Mouse (Mus musculus) forebrain, embryonic 13.5 days (tissue): ENCODE measurements around the gene Plcg1. TPM values are rescaled to one million over a fixed set of nuclear protein-coding genes. Genes with fewer than 3 reads are reported as not detected.
A peak's percentile ranks its signal among the peaks of the same experiment; 100 is the strongest.

Experiments used
- ATAC-seq: fragments of 200-750 bp; cut with Nextera tagmentation; 2 replicates; pipeline ENCODE4 v1.8.0; 2017
- H3K27ac ChIP-seq: fragments of 300-500 bp; sonication (generic); 2 replicates; pipeline ENCODE4 v1.5.1; 2015; ENCODE audit warnings: inconsistent platforms, mild to moderate bottlenecking, moderate library complexity
- H3K27me3 ChIP-seq: fragments of 300-500 bp; sonication (generic); 2 replicates; pipeline ENCODE4 v1.6.1; 2015; ENCODE audit warnings: mild to moderate bottlenecking, inconsistent platforms
- H3K36me3 ChIP-seq: fragments of 300-500 bp; sonication (generic); 2 replicates; pipeline ENCODE4 v1.6.1; 2015; ENCODE audit warnings: mild to moderate bottlenecking, inconsistent platforms; ENCODE audit not compliant: poor library complexity, severe bottlenecking
- H3K4me1 ChIP-seq: fragments of 300-500 bp; sonication (generic); 2 replicates; pipeline ENCODE4 v1.6.1; 2015; ENCODE audit warnings: inconsistent platforms
- H3K4me2 ChIP-seq: fragments of 300-500 bp; sonication (generic); 2 replicates; pipeline ENCODE4 v1.6.1; 2015; ENCODE audit warnings: inconsistent platforms, mild to moderate bottlenecking, moderate library complexity
- H3K4me3 ChIP-seq: fragments of 300-500 bp; sonication (generic); 2 replicates; pipeline ENCODE4 v1.5.1; 2015; ENCODE audit warnings: mild to moderate bottlenecking, inconsistent platforms
- H3K9ac ChIP-seq: fragments of 300-500 bp; sonication (generic); 2 replicates; pipeline ENCODE4 v1.6.1; 2015; ENCODE audit warnings: mild to moderate bottlenecking, inconsistent platforms
- H3K9me3 ChIP-seq: fragments of 300-500 bp; sonication (generic); replicated peaks from 2 replicates; pipeline ENCODE4 v1.6.1; 2016; ENCODE audit warnings: inconsistent platforms
- WGBS: fragments of 180-500 bp; shearing (Covaris S2); methylation state at CpG from one replicate; pipeline ENCODE4 v1.1.7; 2015; 5-methylcytosine and 5-hydroxymethylcytosine counted together
- polyA plus RNA-seq: library from polyadenylated mRNA; unstranded; fragments of >200 nt; fragmentation: Nextera tagmentation; extraction: Ambion mirVana; gene quantifications from 2 replicates; pipeline ENCODE4 v1.2.1, GENCODE M21; 2015

The Plcg1 gene
- polyA plus RNA-seq, 1 experiment from 2014 or later: 66.8 TPM

DNA sequence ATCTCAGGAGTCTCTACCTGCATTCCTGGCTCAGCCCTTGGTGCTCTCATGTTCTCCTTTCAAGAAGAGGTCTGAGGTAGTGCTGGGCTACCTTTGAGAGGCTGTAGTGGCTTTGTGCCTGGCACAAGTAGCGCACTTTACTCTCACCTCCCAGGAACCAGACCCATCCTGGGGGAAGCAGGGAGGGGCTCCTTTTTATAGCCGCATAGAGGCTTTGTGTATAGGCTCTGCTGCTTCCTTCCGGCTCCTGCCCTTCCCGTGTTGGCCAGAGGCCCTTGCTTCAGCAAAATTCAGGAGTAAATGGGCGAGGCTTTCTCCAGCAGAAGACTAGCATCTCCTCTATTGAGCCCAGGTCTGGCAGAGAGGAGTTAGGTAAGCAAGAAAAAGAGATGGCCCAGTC, 7.3 kb downstream of the Plcg1 start:
- no peak for ATAC-seq
- Histone ChIP-seq H3K4me1 (peaks cover 80% of the 10 kb centered on the region), H3K4me3 (no peak overlapping the region), H3K9ac (no peak overlapping the region), H3K9me3 (no peaks in the 10 kb centered on the region), H3K36me3 (peaks cover 57% of the 10 kb centered on the region), H3K27ac (no peak overlapping the region; the same call in 1 of the 2 replicates), H3K27me3 (no peaks in the 10 kb centered on the region), H3K4me2 (no peak overlapping the region)
- WGBS: 76% methylated on average over 5 of the region's 5 CpGs

DNA sequence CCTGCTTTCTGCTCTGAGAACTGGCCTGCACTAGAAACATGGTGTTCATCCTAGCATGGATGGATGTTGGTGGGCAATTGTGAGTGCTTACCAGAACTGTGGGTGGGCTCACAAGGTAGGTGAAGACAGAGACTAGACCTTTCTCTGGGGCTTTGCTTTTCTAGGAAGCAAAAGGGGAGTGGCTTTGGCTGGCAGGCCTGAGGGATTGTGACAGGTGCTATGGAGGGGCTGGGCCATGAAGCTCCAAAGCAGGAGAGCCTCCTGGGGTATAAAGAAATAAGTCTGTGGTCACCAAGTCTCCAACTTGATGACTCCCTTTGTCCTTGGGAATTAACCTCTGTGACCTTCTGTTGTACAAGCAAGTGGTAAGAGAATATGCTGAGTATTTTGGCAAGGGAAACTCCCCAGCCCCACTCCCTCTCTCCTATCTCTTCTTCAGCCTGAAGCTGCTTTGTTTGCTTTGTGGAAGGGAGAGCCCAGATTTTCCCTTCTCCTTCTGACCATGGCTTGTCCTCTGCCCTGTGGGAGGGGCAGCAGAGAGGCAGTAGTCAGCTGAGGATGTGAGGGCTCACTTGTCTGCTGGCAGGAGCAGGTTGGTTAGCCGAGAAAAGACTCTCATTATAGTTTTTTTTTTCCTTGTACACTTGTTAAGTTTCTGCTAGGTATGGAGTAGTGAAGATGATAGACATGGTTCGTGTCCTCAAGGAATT, 8.7 kb downstream of the Plcg1 start:
- no peak for ATAC-seq
- Histone ChIP-seq H3K9me3 (no peaks in the 10 kb centered on the region), H3K4me3 (no peak overlapping the region), H3K36me3 (peaks cover 49% of the 10 kb centered on the region), H3K4me2 (0 out of 2 replicates have a peak overlapping the region, but pooled peaks have one; percentile 2), H3K27me3 (no peaks in the 10 kb centered on the region), H3K27ac (peak overlapping the region; percentile 83), H3K4me1 (peaks cover 66% of the 10 kb centered on the region), H3K9ac (no peak overlapping the region)
- 39% methylated on average over 2 of the region's 2 CpGs for WGBS

DNA sequence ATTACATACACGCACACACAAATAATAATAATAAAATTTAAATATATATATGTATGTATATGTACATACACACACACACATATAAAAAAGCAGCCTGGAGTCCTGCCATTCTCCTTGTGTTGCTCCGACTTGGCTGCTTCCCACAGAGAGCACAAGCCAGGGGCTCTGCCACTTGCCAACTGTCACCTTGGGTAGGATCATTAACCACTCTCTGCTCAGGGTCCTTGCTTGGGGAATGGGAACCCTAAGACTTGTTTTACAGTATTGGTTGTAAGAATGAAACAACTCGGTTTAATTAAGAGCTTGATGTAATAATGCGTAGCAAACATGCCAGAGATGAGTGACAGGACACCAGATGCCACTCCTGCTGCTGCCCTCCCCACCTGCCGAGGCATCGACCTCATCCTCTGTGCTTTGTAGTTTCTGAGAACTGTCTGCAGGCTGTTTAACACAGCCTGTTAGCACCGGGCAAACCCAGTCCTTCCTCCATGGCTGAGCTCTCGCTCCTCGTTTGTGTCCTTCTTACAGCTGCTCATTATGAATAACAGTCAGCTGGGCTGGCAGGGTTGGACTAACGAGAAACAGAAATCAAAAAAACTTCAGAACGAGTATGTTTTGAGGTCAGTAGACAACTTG, 9.5 kb downstream of the Plcg1 start:
- Histone ChIP-seq H3K4me1 (peaks cover 58% of the 10 kb centered on the region), H3K4me2 (no peak overlapping the region), H3K27ac (peak overlapping the region; percentile 83), H3K9ac (no peak overlapping the region), H3K9me3 (no peaks in the 10 kb centered on the region), H3K36me3 (peaks cover 41% of the 10 kb centered on the region), H3K27me3 (no peaks in the 10 kb centered on the region), H3K4me3 (no peak overlapping the region)
- peak; percentile 78 for ATAC-seq
- 38% methylated on average over 11 of the region's 11 CpGs for WGBS

DNA sequence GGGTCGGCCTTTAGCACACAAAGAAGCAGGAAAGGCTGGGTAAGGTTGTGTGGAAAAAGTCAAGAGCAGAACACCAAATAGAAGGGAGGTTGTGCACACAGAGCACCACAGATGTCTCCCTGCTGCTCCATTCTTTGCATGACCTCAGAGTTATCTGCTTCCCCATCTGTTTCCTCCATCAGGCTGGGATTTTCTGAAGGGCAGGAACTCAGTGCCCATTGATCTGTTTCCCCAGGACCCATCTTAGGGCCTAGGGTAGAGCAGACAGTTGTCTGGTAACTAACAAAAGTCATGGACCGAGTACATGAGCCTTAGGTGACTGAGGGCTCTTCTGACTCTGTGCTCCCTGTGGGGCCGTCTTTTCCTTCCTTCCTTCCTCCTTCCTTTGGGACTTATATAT, 10.5 kb downstream of the Plcg1 start:
- no peaks in the 10 kb centered on the region for H3K9me3 ChIP-seq
- H3K4me1 ChIP-seq: peaks cover 51% of the 10 kb centered on the region
- no peaks in the 10 kb centered on the region for H3K27me3 ChIP-seq
- no peak overlapping the region for H3K9ac ChIP-seq
- H3K27ac ChIP-seq: peak overlapping the region; percentile 83
- no peak for ATAC-seq
- H3K4me2 ChIP-seq: no peak overlapping the region
- 89% methylated on average over 3 of the region's 3 CpGs for WGBS
- peaks cover 41% of the 10 kb centered on the region for H3K36me3 ChIP-seq
- H3K4me3 ChIP-seq: no peak overlapping the region

DNA sequence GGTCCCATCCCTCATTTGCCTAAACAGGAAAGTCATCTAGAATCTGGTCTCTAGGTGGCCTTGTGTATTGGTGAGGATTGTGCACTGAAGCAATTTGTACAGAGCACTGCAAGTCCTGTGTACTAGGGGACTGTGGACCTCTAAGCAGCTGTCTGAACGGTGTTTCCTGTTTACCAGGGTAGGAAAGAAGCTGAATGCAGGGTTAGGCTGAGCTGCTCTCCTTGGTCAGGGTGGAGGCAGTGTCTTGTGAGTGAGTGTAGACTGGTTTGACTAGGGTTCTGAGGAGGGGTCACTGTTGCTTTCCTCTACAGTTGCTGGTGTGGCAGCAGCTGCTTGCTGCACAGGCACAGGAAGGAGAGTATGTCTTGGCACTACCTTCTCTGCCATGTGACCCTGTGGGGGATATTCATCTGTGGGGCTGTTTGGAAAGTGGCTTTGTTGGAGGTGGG, 11.1 kb downstream of the Plcg1 start:
- Histone ChIP-seq H3K4me1 (peaks cover 49% of the 10 kb centered on the region), H3K27me3 (no peaks in the 10 kb centered on the region), H3K9ac (no peak overlapping the region), H3K4me2 (no peak overlapping the region), H3K27ac (0 out of 2 replicates have a peak overlapping the region, but pooled peaks have one; percentile 6), H3K36me3 (peaks cover 41% of the 10 kb centered on the region), H3K4me3 (no peak overlapping the region), H3K9me3 (no peaks in the 10 kb centered on the region)
- WGBS: 71% methylated on average over 1 of the region's 1 CpGs
- no peak for ATAC-seq

DNA sequence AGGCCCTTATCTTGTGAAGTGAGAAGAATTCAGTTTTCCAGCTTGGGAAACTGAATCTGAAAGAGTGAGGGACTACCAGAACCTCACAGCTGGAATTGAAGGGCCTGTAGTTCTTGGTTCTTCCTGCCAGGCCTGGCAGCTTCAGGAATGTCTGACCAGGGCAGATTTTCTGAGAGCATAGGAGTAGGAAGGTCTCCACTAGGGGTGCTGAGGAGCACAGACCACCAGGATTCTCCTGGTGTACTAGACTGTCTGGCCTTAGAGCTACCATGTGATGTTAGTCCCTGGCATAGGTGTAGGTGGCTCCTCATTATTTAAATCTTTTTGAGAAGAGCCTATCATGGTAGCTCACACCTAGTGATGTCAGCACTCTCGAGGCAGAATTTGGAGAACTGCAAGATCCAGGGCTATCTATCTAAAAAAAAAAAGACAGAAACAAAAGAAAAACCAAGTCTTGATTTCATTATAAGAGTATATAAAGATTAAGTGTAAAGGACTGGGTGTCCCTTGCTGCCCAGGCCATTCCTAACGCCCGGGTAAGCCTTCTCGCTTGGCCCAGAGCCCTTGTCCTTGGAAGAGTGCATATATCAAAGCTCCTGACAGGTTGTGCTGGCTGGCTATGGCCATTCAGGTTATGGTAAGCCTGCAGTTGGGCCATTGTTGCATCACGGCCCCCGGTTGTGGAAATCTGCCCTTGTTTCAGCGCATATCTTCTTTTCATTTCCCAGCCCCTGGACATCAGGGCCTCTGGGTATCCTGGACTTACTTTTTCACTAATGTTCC, 13.1 kb downstream of the Plcg1 start:
- whole genome bisulfite sequencing: 95% methylated on average over 7 of the region's 7 CpGs
- Histone ChIP-seq H3K27me3 (no peaks in the 10 kb centered on the region), H3K27ac (no peak overlapping the region), H3K4me2 (no peak overlapping the region), H3K36me3 (peaks cover 46% of the 10 kb centered on the region), H3K4me1 (peaks cover 32% of the 10 kb centered on the region), H3K9me3 (no peaks in the 10 kb centered on the region), H3K9ac (no peak overlapping the region), H3K4me3 (no peak overlapping the region)
- ATAC-seq: no peak

DNA sequence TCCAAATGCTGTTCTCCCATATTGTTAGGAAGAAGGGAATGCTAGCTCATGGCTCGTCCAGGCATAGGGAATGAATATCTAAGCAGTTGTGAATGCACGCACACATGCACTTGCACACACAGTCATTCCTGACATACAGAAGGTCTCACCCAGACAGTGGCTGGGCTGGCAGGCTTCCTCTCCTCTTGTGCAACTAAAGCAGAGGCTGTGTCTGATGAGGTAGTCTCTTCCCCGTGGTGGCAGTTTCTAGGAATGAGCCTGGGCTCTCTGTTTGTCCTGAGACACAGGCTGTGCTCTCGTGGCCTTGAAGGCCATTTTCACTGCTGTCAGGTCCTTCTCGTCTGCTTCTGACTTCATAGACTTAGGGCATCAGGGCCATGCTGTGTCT, 13.7 kb downstream of the Plcg1 start:
- peaks cover 51% of the 10 kb centered on the region for H3K36me3 ChIP-seq
- H3K4me3 ChIP-seq: no peak overlapping the region
- H3K4me1 ChIP-seq: peaks cover 26% of the 10 kb centered on the region
- H3K27me3 ChIP-seq: no peaks in the 10 kb centered on the region
- no peak for ATAC-seq
- H3K9ac ChIP-seq: no peak overlapping the region
- H3K4me2 ChIP-seq: no peak overlapping the region
- H3K9me3 ChIP-seq: no peaks in the 10 kb centered on the region
- WGBS: 95% methylated on average over 5 of the region's 5 CpGs
- H3K27ac ChIP-seq: no peak overlapping the region

DNA sequence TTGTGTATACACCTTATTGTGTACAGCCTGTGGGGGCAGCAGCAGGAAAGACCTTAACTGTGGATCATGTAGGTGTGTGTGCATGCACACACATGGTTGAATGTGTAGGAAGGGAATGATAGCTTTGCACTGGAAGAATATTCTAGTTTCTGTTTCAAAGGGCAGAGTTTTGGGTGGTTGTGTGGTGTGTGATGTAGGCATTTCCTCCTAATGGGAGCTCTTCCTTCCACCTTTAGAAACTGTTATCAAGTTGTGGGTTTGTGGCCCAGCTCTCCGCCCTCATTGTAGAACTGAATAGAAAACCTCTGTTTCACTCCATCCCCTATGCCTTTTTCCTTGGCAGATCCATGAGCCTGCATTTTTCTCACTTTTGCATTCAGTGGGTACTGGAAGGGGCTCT, 14.4 kb downstream of the Plcg1 start:
- H3K4me1 ChIP-seq: peaks cover 19% of the 10 kb centered on the region
- 100% methylated on average over 1 of the region's 1 CpGs for whole genome bisulfite sequencing
- H3K27me3 ChIP-seq: no peaks in the 10 kb centered on the region
- H3K4me3 ChIP-seq: no peak overlapping the region
- no peak overlapping the region for H3K4me2 ChIP-seq
- no peaks in the 10 kb centered on the region for H3K9me3 ChIP-seq
- no peak for ATAC-seq
- H3K36me3 ChIP-seq: peaks cover 57% of the 10 kb centered on the region
- no peak overlapping the region for H3K9ac ChIP-seq
- no peak overlapping the region for H3K27ac ChIP-seq

DNA sequence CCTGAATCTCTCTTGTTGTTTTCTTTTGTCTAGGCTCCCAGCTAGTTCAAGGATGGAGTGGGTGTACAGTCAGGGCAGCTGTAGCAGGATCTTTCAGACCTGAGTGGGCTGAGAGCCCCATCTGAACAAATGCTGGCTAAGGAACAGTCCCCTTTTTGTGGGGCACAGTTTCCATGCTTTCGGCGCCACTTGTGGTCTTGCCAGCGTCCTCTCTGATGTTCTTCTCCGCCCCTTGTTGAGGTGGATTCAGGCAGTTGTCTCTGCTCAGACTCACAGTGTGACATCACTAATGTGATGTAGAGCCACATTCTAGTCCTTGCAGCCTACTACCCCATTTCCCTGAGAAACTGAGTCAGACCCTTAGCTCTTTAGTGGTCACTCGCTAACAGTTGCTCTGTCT, 15.5 kb downstream of the Plcg1 start:
- WGBS: over 99% methylated on average over 5 of the region's 5 CpGs
- Histone ChIP-seq H3K36me3 (peaks cover 69% of the 10 kb centered on the region), H3K4me3 (no peak overlapping the region), H3K9me3 (no peaks in the 10 kb centered on the region), H3K4me1 (peaks cover 8% of the 10 kb centered on the region), H3K27ac (no peak overlapping the region), H3K4me2 (no peak overlapping the region), H3K9ac (no peak overlapping the region), H3K27me3 (no peaks in the 10 kb centered on the region)
- ATAC-seq: no peak

DNA sequence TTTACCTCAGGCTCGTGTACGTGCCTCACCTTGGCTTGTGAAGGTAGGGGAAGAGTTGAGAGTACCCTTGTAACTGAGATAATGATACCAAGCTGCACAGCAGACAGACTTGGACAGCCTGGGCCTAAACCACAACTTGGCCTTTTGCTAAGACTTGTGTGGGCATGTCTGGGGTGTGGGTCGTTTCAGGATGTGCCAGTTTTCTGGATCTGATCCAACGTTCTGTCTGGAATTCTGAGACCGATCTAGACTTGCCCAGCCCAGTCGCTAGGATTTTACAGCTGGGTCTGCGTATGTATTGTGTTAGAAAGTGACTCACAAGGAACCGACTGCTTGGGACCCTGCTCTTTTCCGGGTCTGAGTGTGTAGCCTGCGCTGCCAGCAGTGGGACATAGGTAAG, 16.0 kb downstream of the Plcg1 start:
- ATAC-seq: no peak
- Histone ChIP-seq H3K9me3 (no peaks in the 10 kb centered on the region), H3K4me2 (no peak overlapping the region), H3K27ac (no peak overlapping the region), H3K27me3 (no peaks in the 10 kb centered on the region), H3K9ac (no peak overlapping the region), H3K36me3 (peaks cover 72% of the 10 kb centered on the region), H3K4me3 (no peak overlapping the region), H3K4me1 (peaks cover 3% of the 10 kb centered on the region)
- 93% methylated on average over 10 of the region's 10 CpGs for WGBS

DNA sequence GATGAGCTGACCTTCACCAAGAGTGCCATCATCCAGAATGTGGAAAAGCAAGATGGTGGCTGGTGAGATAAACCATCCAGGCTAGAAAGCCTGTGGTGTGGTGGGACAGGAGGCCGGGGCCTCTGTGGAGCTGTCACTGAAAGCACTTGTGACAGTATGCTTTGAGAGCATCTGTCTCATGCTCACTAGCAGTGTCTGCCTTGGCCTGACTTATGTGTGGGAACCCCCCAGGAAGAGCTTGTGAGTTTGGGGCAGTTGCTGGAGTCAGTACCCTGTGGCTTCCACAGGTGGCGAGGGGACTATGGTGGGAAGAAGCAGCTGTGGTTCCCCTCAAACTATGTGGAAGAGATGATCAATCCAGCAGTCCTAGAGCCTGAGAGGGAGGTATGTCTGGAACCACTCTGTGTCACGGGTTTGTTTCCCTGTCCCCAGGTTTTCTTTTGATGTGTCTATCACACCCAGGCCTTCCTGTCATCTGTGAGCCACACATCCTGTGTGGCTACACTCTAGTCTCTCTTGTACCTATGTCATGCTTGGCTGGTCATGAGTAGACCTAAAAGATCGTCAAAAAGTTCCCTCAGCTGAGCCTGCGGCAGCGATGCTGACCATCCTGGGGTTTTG, 25.6 kb downstream of the Plcg1 start:
- Histone ChIP-seq H3K9ac (no peak overlapping the region), H3K4me2 (no peak overlapping the region), H3K9me3 (no peaks in the 10 kb centered on the region), H3K4me1 (no peaks in the 10 kb centered on the region), H3K27ac (no peak overlapping the region), H3K4me3 (no peak overlapping the region), H3K27me3 (no peaks in the 10 kb centered on the region), H3K36me3 (peaks cover 100% of the 10 kb centered on the region)
- WGBS: 92% methylated on average over 6 of the region's 6 CpGs
- no peak for ATAC-seq
